Mouse (Mus musculus) MN1 (cell line): ENCODE data around the gene Gzmb.
"Not testable (repeated sequence)": the region's sequence is repeated elsewhere in the genome, so short reads cannot be mapped to it uniquely, and the experiment has no call there.

Experiments used
- DNase-seq: peaks from one replicate; pipeline ENCODE4 v3.0.0-alpha.2; 2016; ENCODE audit warnings: low spot score

The Gzmb gene

DNA sequence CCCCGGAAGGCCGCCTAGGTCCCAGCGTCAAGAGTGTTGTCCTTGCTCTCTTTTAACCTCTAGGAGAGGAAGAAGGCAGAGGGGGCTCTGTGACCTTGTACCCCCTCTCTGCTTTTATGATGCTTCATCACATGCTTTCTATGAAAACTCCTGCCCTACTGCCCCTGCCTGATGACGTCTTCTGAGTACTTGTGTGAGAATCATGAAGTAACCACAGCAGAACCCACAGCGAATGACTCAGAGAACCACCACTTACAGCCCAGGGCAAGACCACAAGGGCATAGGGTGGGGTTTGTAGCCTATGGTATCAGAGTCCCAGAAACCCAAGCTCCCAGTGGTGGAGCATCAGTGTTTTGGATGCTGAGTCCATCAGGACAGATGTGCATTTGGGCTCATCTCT lies at the start of gene Gzmb:
Gzmb (minus strand) TSS at position 108 of the 400 bp plus-strand sequence.
- no peak for DNase-seq

DNA sequence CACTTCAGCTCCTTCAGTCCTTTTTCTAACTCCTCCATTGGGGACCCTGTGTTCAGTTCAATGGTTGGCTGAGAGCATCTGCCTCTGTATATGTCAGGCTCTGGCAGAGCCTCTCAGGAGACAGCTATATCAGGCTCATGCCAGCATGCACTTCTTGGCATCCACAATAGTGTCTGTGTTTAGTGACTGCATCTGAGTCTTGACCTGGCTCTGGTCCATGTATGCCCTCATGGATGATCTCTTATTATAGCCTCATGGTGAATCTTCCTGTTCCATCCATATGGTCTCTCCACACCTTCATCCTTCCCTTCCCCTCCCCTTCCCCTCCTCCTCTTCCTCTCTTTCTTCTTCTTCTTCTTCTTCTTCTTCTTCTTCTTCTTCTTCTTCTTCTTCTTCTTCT lies 49.7 kb upstream of the Gzmb start:
- not testable (repeated sequence) for DNase-seq

DNA sequence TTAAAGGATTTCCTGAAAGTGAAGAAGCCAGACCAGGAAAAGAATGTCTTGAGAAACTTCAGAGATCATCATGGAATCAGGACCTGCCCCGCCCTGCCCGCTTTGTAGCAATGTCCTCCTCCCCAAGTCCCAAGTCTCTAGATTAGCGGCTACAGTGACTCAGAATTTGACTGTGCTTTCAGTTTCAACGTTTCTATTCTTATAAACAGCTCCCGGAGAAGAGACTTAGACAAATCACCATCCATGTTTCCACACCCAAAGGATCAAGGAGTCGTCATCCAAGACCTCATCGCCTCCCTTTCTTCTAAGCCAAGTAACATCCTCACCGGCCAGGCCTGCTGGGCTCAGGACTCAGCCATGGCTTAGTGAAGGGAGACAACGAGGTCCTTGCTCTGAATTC lies 48.2 kb upstream of the Gzmb start:
- no peak for DNase-seq

DNA sequence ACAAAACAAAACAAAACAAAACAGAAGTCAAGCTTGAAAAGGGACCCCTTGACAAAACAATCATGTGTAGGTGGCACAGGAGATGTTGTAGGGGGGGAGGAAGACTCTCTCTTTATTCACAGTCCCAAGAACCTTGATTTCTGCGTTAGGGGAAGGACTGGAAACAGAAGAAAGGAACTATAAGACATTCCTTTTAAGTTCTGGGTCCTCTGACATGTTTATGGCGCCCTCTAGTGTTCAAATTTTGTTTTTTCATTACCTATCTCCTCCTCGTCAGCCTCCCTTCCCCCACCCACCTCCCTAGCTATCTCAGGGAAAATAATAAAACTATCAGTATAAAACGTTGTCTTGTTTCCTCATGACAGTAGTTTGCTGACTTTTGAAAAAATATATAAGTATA lies 42.1 kb upstream of the Gzmb start:
- peak; percentile 11 for DNase-seq

DNA sequence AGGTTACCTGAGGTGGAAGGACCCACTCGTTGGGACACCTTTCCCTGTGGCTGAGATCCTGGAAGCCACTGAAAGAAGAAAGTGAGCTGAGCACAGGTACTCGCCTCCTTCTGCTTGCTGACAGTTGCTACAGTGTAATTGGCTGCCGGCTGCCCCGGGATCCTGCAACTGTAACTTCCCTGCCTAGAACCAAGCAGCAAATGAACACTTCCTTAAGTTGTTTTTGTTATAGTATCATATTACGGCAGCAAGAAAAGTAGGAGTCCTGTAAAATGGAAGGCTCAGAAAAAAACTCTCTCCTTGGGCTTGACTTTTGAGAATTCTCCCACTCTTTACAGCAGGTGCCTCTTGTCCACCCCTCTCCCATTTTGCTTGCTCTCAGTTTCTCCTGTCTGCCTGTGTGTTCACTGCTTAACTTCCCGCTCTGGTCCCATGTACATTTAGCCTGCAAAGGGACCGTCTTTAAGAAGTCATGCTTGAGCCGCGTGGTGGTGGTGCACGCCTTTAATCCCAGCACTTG lies 41.5 kb upstream of the Gzmb start:
- no peak for DNase-seq

DNA sequence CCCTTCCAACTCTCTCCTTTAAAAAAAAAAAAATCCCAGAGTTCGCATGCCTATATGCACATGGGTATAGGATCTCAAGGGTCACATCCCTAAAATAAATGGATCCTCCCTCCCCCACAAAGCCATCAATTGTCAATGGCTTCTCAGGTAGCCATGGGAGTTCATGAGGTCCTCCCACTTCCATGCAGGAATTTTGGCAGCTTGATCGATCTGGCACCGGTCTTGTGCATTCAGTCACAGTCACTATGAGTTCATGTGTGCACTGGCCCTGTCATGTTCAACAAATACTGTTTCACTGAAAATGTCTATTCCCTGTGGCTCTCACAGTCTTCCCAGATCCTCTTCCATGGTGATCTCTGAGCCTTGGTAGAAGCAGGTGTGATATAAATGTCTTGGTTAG lies 40.0 kb upstream of the Gzmb start:
- DNase-seq: no peak

DNA sequence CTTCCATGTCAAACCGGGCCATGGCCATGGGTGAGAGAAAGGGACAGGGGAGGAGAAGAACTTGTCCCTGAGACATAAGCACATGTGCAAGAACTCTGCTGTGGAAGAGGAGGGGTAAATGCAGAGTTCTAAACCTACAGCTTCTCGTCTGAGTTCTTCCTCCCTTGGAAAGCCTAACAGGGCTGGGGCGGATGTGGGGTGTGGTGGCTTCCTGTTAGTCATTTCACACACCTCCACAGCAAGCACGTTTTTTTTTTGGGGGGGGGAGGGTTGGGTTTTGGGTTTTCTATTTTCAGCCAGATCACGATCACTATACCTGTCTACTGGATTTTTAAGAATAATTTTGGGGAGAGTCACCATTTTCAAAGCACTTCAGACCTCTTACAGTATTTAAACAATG lies 34.7 kb upstream of the Gzmb start:
- DNase-seq: no peak

DNA sequence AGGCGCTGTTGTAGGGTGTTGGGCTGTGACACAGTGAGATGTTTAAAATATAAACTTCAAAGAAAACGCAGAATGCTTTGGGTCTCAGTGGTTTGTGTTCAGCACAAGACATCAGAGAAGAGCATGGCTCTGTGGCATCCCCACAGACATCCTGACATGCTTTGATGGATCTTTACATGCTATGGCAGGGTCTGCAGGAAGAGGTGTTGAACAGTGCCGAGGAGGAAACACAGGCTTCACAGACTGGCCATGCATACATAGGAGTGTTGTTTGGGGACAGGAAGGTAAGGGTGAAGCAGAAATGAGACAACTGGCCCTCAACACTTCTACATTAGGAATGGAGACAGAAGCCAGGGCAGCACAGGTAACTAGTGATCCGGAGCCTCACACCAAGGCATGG lies 34.0 kb upstream of the Gzmb start:
- no peak for DNase-seq

DNA sequence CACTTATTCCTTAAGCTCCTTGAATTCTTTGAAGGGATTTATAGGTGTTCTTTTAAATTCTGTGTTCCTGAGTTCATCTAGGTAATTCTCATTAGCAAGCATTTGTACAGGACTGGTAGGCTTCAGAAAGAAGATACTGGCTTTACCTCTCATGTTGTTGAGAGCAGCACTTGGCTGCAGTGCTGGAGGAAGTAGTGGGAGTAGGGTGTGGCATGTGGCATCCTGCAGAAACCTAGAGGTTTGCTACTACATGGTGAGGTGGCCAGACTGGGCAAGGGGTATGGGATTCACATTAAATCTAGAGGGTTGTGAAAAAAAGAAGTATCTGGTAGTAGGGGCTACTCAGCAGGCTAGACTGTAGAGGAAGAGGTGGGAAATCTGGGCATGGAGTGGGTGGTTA lies 31.1 kb upstream of the Gzmb start:
- no peak for DNase-seq

DNA sequence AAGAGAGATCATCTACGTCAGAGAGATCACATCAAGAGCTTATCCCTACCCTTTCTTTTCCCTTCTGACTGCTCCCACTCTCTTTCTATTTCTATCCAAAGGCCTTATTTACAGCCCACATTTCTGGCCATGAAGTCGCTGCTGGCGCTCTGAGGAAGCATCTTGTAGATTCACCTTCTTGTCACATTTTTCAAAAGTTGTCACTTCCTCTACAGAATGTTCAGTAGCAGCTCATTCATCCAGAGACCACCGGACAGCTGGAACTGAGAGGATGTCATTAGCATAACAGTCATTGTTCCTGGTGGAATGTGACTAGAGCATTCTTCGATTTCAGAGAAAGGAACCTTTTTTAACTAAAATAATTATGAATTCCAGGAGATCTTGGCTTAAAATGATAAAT lies 26.6 kb upstream of the Gzmb start:
- no peak for DNase-seq

DNA sequence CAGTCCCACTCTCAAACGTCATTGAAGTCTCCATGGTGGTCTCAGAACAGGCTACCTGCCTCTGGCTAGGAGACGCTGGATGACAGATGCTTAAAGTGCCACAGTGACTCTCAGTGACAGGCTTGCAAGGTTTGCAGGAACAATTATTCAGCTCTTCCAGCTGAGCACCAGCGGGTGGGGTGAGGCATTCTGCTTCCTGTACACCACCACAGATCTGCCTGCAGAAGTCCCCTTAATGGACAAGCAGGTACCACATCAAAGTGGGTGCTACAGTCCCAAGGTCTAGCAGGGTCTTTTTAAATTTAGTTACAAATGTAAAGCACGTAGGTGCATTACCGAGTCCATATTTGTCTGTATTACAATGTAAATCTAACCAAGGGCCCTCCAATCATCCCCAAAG lies 25.7 kb upstream of the Gzmb start:
- DNase-seq: no peak

DNA sequence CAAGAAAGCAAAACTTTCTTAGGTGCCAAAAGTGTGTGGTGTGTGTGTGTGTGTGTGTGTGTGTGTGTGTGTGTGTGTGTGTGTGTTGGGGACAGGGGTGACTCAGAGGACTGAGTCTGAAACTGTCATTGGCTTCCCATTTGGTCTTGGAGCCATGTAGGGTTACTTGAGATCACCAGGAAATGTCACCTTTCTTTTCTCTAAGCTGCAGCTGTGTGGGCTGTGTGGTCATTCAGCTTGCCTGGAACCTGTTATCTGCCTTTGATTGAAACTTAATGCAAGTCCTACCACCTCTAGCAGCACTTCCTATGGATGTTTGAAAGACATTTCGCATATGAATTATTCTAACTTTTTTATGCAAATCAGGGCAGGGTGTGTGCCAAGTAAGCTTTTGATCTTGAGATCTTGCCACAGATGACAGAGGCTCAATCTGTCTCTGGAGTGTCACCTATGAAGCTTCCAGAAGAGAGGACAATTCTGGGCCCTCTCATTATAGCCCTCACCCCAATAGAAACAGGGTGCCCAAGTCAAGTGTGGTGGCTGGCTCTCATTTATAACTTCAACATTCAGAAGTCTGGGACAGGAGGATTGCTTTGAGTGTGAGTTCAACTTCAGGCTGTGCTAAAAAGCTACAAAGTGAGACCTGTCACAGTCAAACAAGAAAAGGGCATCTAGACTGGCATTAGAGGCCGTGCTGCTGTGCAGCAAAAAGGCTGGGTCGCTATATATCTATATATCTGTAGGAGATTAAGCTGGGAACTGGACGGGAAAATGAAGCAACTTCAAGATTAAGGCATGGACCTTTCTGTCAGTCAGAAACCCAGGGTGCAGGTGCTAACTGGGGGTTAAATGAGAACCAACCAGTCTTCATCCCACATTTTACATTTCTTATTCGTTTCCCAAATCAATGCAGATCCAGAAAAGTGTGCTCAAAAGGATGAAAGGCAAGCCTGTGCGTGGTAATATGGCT lies 22.6 kb upstream of the Gzmb start:
- no peak for DNase-seq

DNA sequence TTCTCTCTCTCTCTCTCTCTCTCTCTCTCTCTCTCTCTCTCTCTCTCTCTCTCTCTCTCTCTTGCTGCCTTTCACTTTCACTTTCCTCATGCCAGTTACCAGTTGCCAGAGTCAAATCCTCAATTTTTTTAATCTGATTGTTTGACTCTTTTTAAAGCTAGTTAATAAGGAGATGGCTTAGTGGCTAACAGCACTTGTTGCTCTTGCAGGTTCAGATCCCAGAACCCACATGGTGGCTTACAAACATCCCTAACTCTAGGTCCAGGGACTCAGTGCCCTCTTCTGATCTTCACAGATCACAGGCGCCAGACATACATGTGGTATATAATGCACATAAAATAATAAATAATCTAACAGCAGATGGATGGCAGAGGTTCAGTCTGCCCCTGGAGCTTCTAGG lies 21.8 kb upstream of the Gzmb start:
- DNase-seq: no peak

DNA sequence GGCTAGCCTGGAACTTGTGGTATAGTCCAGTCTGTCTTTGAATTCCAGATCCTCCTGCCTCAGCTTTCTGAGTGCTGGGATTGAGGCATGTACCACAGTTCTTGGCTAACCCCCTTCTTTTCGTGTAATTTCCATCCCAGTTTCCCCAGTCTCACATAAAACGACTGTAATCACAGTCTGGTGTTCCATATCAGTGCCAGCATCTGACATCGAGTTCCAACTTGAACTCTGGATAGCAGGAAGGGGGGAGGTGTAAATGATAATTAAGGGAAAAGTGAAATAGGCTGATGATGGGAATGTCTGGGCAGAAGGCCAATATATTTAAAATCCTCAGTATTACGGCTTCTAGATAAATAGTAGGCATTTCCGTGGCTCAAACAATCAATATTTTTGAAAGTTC lies 19.0 kb upstream of the Gzmb start:
- no peak for DNase-seq

DNA sequence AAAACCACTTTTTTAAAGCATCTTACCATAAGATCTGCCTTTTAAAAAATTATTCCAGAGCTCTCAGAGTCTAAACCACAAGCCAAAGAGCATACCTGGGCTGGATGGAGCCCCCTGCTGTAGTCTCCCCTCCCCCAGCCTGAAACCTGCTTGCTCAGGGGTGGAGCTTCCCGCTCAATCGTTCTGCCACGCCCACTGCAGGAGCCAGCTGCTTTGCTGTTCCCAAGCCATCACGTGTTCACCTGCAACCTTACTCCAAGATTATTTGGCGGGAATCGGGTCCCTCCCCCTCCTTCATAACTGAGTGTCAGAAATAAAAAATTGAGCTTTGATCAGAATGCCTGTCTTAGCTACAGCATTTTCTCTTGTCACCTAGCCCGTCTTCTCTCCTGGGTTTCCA lies 16.6 kb upstream of the Gzmb start:
- not testable (repeated sequence) for DNase-seq

DNA sequence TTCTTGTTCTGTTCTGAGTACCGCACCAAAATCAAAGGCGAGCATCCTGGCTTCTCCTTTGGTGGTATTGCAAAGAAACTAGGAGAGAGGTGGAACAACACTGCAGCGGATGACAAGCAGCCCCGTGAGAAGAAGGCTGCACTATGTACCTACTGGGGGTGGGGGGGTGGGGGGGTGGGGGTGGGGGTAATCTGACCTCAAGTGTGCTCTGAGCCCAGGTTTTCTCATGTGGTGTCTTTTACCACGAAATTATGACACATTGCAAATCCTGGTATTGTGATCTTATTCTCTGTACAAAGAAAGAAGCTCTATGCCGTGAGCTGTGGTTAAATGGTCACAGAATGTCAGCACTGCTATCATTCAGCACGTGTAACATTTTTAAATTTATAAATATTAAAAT lies 14.0 kb upstream of the Gzmb start:
- DNase-seq: not testable (repeated sequence)

DNA sequence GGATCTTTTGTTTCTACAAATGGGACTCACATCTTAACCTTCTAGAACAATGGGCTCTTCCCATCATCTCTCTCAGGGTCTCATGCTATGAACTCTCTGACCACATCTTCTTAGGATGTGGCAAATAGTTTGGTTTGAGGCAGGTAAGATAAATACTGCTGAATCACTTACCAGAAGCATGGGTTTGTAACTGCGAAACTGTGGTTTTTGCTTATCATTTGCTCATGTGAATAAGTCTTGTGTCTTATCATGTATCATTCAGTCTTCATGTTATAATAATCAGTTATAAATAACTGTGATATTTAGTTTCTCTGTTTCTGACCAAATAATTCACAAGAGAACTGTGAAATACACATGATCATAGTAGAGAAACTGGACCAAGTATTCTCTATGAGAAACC lies 4.0 kb upstream of the Gzmb start:
- no peak for DNase-seq

DNA sequence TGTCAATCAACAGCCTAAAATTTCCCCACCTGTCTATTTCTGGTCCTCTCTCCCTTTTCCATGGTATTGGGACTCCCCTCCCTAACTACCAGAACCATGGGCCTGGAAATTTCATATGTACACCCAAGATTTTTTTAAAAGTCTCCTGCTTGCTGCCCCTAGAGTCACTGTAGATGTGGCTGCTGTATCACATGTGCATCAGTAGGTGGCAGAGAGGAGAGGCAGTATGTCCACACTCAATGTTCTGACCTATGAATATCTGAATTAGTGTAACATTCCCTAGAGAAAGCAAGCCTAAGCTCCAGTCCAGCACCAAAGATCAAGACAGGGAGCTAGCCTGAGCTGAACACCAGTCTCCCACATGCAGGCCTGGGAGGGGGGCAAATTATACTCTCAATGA lies 21.7 kb downstream of the Gzmb start:
- DNase-seq: no peak

DNA sequence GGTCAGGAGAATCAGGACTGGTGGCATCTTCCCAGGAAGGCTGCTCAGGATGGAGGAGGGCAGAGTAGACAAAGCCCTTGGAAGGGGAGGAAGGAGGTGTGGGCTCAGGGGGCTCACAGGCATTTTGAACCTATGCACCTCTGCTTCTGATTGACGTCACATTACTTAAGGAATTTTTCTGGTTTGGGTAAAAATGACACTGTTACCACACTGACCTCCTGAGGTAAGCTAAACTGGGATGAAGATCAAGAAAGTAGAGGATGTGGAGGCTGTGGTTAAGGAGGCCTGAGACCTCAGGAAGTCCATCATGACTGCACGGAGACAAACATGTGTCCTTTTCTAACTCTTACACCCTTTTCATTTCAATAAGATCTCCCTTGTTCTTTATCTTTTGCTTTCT lies 27.5 kb downstream of the Gzmb start, which contains the start of gene Gzmc:
Gzmc (minus strand) TSS at position 101 of the 400 bp plus-strand sequence.
- no peak for DNase-seq

DNA sequence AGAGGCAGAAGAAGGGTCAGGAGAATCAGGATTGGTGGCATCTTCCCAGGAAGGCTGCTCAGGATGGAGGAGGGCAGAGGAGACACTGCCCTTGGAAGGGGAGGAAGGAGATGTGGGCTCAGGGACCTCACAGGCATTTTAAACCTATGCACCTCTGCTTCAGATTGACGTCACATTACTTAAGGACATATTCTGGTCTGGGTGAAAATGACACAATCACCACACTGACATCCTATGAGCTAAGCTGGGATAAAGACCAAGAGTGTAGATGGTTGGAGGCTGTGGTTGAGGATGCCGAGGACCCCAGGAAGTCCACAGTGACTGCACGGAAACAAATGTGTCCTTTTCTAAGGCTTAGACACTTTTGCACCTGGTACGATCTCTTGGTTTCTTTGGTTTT lies 50.7 kb downstream of the Gzmb start, which contains the start of gene Gzmf:
Gzmf (minus strand) TSS at position 101 of the 400 bp plus-strand sequence.
- no peak for DNase-seq
